Mouse (Mus musculus) liver, embryonic 14.5 days (tissue): ENCODE measurements around the gene Mark2.

Experiments
- CTCF ChIP-seq: IDR thresholded peaks from 2 replicates; pipeline ENCODE4 v1.5.1; 2016; ENCODE audit warnings: antibody characterized with exemption, low read depth, control low read depth
- EP300 ChIP-seq: IDR thresholded peaks from 2 replicates; pipeline ENCODE4 v1.6.1; 2016; ENCODE audit warnings: antibody characterized with exemption, low read depth

GRCm38 (mm10) chr19:7278200-7278906 is 63.3 kb downstream of the Mark2 start:
- TF ChIP-seq EP300 (no peak), CTCF (no peak)
